Mouse (Mus musculus) erythroblast, adult 5-6 weeks (primary cell): ENCODE measurements around the gene Xdh. TPM values are rescaled to one million over a fixed set of nuclear protein-coding genes. Genes with fewer than 3 reads are reported as not detected.
"Not testable (repeated sequence)": the region's sequence is repeated elsewhere in the genome, so short reads cannot be mapped to it uniquely, and the experiment has no call there.

Experiments
- ATAC-seq: replicated peaks from 2 replicates; pipeline ENCODE4 v1.8.0; 2016; ENCODE audit warnings: moderate number of reproducible peaks, mild to moderate bottlenecking, moderate TSS enrichment, inconsistent platforms; ENCODE audit not compliant: poor library complexity, low FRiP score, severe bottlenecking
- total RNA-seq, 2 experiments: library from RNA; stranded (forward) in 1 of 2; stranded (reverse) in 1 of 2; fragments of 150-400 nt in 1 of 2; fragments of 200-764, 138-1000 nt in 1 of 2; gene quantifications; 2 replicates each; pipeline versions ENCODE4 v1.2.3 to v1.2.4; 2015 to 2017; ENCODE audit warnings: low replicate concordance in 2 of 2

Xdh gene
- total RNA-seq, 2 experiments from 2014 or later, result 24.5 to 54.8 TPM

DNA sequence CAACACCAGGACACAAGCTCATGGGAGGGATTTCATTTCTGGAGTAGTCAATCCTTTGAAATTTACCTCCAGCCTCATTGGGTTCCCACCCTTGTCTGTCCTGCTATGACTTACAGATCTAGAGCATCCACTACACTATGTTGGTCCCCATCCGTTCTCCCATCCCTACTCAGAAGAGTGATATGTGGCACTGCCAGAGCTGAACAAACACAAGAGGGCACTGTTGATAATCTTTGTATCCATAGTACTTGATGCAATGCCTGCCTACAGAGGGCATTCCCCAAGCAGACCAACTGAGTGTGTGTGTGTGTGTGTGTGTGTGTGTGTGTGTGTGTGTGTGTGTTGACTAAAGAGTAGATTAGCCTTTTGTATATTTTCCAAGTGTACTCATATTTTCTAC is 58.4 kb downstream of the Xdh start:
- no peak for ATAC-seq

DNA sequence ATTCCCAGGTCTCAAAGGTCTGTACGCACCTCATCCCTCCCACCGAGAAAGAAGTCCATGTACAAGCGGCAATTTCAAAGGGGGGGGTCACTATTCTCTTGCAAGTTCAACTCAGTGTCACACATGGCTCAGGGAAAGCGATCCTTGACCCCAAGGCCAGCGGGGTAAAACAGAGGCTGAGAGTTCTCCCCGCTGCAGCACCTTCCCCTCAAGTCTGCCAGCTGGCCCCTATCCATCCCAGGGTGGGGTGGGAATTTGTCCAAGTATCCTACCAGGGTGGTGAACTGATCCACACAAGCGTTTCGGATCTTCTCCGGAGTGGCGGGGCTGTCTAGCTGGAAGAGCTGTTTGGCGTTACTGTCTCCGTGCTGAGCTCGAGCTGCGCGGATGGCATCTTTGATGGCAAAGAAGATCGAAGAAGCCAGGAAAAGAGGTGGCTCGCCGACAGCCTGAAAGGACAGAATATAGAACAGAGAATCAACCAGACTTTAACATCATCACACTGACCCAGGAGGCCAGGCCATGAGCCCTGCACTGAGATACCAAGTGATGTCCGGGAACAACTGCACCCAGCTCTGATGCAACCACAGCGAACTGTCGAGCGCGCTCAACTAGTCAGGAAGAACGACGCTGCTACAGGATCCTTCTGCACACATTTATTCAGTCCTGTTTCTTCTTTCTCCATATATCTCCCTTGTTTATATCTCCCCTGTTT is 63.8 kb downstream of the Xdh start:
- ATAC-seq, result no peak

- ATAC-seq, result no peak
These were observed 66.7 kb downstream of the Xdh start for GRCm38 (mm10) chr17:73883332-73883731.

DNA sequence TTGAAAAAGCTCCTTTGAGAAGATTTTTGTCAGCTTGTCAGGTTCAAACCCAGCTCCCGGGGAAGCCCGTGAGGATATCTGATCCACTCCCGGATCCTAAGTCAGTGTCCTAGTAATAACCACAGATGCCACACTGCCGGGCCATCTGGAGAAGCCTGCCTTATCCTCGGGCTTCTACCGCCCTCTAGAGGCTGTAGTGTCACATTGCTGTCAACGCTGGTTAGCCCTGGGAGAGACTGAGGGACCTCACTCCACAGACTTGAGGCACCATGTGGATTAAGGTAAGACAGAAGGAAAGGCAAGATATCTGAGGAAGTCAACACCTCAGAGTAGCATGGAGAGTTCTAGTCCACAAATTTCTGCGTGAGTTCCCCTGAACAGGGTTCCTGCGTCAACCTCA is 67.8 kb downstream of the Xdh start:
- ATAC-seq, result no peak; the same call in 1 of the 2 replicates

DNA sequence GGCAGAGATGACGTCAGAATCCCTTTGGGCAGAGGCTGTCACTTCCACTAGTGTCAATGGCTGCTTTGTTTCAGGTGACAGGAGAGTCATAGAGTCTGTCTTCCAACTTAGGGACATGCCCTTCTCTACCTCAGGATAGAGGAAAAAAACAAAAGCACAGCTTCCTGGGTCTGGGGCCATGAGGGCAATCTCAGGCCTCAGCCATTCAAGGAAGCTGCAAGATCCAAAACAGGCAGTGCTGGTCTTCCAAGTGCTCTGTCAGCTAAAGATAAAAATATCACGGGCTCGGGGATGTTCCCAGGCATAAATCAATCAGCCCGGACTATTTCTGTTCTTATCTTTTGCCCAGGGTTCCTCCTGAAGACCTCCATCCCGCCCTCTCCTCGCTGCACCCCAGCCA is 68.7 kb downstream of the Xdh start:
- ATAC-seq, result no peak

DNA sequence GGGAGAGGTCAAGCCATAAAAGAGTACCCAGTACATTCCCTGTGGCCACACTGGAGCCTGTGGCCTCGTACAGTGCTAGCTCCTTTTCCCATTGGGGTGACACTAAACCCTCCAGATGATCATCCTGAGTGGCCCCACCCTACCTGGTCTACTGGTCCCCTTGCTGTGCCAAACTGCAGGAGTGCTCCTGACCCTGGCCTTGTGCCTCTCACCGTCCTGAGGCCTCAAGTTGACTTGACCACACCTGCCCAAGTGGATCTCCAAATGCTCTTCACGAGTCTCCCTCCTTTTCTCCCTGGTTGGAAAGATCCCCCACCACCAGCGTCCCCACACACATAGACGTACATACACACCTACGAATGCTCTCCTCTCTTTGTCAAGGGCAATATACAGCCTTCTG is 69.7 kb downstream of the Xdh start:
- ATAC-seq, result no peak

DNA sequence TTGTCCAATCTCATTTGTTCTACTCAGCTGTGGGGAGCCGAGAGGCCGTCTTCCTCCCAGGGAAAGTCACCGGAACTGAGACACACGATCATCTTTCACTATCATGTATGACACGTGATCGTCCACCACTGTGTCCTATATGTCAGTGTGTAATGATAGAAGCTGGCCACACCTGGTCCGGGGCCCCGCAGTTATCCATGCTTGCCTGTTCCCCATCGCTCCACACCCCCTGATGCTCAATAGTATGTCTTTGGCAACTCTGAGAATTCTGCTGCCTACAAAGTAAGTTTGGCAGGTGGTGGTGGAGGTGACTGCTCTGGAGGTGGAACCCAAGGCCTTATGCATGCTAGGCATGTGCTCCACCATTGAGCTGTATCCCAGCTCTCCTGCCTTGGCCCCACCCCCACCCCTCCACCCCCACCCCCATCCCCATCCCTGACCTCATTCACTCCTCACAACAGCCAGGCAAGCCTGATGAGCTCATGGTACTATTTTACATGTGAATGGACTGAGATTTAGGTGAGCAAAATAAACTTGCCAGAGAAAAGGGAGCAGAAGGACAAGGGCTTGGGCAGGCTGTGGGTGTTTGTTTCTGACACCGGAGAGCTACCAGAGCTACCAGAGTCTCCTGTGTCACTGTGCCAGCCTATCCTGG is 70.6 kb downstream of the Xdh start:
- ATAC-seq, result no peak

GRCm38 (mm10) chr17:73875674-73876073 is 74.3 kb downstream of the Xdh start:
- ATAC-seq, result no peak

DNA sequence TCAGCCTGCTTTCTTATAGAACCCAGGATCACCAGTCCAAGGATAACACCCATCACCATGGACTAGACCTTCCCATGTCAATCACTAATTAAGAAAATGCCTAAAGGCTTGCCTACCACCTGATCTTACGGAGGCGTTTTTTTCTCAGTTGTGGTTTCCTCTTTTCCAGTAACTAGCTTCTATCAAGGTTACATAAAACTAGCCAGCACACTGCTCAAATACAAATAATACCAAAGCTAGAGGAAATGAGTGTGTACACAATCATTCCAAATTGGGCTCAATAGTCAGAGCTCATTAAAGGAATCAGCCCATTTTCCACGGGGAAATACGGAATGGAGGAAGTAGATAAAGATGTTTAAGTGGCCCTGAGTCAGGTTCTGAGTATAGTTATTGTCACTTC is 74.7 kb downstream of the Xdh start:
- ATAC-seq, result no peak

GRCm38 (mm10) chr17:73870956-73871605 is 78.9 kb downstream of the Xdh start:
- ATAC-seq, result no peak

DNA sequence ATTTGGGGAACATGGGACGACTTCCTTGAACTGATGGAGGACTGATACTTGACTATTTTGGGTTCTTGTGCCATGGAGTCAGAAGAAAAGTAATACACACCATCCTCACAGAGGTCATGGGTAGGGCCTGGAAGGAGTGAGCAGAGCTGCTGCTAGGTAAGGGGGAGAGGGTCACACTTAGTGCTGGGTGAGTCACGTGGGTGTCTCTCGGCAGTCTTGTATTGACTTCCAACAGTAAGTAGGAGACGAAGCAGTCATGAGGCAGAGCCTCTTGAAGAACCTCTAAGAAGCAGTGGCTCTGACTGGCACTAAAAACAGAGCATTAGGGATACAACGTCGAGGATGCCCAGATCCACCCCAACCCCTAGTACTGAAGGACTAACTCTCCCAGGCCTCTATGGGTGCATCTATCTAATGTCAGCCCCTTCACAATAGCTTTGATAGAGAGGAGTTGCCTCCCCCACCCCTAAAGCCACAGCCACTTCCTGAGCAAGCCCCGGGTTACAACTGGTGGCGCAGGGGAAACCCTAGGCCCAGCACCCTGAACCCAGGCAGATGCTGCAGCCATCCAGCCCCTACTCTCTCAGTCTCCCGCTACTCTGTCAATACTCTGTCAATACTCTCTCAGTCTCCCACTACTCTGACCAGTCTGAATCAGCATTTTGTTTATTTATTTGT is 80.8 kb downstream of the Xdh start:
- ATAC-seq, result no peak

- no peak for ATAC-seq
These were observed 96.3 kb downstream of the Xdh start for GRCm38 (mm10) chr17:73853717-73854116.

GRCm38 (mm10) chr17:73853041-73853440 is 97.0 kb downstream of the Xdh start:
- no peak for ATAC-seq

DNA sequence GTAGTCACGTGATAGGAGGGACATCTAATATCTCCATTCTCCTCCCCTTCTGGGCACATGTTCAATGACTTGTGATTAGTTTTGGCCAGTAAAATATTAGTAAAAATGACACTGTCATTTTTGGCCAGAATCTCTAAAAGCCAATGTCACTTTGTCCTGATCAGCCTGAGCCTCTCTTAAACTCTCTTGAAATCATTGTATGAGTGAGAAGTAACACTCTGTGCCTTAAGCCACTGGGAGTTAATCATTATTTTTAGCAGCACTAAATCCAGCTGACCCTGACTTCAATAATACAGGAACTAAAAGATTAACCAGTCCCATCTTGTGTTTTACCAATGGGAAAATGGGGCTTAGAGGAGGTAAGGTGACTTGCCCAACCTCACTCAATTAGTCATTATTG is 102.6 kb downstream of the Xdh start:
- ATAC-seq, result no peak

DNA sequence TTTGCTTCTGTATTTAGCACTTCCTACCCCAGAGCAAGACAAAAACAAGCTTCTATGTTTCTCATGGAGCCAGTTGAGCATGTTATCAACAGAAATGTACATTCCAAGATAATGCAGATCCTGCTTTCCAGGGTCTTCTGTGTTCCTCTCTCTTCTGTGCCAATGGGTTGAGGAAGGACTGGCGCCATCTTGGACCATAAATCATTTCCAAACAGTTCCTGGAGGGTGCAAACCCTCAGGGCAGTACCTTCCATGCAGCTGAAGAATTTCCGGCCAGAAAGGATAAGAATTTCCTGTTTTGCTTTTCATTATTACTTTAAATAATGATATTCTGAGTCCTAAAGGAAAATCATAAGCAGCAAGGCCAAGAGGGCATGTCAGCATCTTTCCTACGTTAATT is 104.4 kb downstream of the Xdh start:
- no peak for ATAC-seq

- no peak for ATAC-seq
These were observed 107.0 kb downstream of the Xdh start for GRCm38 (mm10) chr17:73842963-73843362.

DNA sequence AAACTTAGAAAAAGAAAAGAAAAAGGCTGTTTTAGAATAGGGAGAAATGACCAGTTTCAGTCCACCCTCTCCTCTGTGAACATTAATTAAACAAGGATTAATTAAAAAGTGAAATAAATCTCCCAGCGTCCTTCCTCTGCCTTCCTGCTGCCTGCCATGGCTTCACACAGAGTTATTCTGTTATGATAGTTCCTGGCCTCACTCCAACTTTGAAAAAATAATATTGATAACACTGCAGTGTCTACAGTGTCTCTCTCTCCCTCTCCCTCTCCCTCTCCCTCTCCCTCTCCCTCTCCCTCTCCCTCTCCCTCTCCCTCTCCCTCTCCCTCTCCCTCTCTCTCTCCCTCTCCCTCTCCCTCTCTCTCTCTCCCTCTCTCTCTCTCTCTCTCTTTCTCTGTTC is 110.1 kb downstream of the Xdh start:
- ATAC-seq, result not testable (repeated sequence)

DNA sequence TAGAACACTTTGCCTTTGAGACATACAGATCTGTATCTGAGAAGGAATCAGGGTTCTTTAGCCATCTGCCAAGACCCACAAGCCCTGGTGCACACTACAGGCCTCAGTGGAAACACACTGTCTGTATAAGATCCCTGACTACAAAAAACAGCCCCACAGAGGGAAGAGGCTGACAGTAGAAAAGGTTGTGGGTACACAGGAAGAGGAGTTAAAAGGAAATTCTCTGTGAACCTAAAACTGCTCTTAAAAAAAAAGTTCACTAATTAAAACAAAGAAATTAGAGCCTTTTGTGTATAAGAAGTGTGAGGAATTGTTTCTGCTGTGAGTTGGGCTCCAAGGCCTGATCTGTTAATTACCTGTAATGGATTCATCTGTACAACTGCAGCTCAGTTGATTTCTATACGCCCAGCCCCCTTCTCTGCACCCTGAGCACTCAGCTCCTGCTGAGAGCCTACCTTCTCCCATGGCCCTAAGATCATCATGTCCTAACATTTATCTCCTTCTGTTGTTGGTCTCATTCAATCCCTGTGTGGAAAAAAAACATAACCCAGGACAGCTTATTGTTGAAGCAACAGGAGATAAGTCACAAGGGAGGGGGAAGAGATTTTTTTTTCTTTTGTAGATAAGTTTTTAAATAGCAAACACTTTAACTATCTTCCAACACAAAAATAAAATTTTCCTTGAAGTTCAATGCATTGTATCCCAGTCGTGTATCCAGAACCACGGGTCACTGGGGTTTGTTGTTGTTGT is 110.7 kb downstream of the Xdh start:
- no peak for ATAC-seq

DNA sequence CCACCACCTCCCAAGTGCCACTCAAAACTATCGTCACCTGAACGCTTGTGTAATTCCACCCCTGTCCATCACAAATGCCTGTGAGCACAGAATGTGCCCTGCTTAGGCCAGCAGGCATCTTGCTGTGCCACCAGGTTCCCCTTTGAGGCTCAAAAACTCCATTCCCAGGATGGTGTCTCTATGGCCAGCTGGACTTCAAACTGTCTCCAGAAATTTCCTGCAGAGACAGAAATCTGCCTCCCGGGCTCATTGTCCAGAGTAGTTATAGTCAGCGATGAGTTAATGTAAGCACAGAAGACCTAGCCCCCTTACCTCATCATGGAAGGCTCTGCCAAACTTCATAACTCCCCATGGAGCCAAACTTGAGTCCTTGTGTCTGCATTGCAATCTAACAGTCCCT is 112.8 kb downstream of the Xdh start:
- no peak for ATAC-seq

- no peak for ATAC-seq
These were observed 113.4 kb downstream of the Xdh start for GRCm38 (mm10) chr17:73836601-73837000.
